Mouse (Mus musculus): ENCODE data around the gene Adarb2.

DNA sequence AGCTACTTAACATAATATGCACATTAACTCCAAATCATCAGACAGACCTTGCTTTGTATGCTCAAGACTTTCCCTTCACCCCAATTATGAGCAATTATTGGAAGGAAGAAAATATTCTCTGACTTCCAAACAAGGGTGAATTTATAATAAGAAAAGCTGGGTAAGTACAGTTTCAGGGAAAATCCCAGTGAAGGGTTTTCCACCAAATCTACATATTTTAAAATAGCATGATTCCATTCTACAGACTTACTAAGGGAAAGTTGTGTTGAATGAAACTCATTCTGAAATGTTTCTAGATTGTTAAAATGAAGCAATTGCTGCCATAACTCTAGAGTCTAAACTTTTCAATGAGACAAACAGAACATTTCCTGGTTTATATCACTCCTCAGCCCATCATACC is 277.3 kb downstream of the Adarb2 start:
- TF ChIP-seq CTCF (IDR thresholded peaks at IDR 0.05; ENCODE audit: extremely low read depth, insufficient read length, insufficient replicate concordance, low read depth, low read length) (no peak), POLR2A (IDR thresholded peaks at IDR 0.05; ENCODE audit: low read depth, low read length) (no peak)
